Mouse (Mus musculus): Measurements from ENCODE around the gene Tgif2. TPM values are rescaled to one million over a fixed set of nuclear protein-coding genes. Genes with fewer than 3 reads are reported as not detected.
A peak's percentile ranks its signal among the peaks of the same experiment; 100 is the strongest.

The Tgif2 gene
- polyA plus RNA-seq, 1 experiment from 2014 or later, result 55.7 TPM

GRCm38 (mm10) chr2:156863487-156864160 lies 23.8 kb downstream of the Tgif2 start:
- Histone ChIP-seq H3K4me2 (peak overlapping the region; percentile 84), H3K27ac (peak overlapping the region; percentile 96), H3K9ac (peak overlapping the region; percentile 99), H3K36me3 (peaks cover 33% of the 10 kb centered on the region), H3K27me3 (no peaks in the 10 kb centered on the region), H3K9me3 (no peaks in the 10 kb centered on the region), H3K4me3 (peak overlapping the region; percentile 100), H3K4me1 (peaks cover 31% of the 10 kb centered on the region)
- no peak; the same call in 1 of the 2 replicates for ATAC-seq (ENCODE audit: borderline replicate concordance, extremely low read depth, low FRiP score, low TSS enrichment)
- WGBS, result under 1% methylated on average over 28 of the region's 28 CpGs

GRCm38 (mm10) chr2:156864481-156864880 lies 24.7 kb downstream of the Tgif2 start:
- Histone ChIP-seq H3K4me3 (peak overlapping the region; percentile 100), H3K4me2 (peak overlapping the region; percentile 84), H3K27ac (peak overlapping the region; percentile 96; the same call in 1 of the 2 replicates), H3K27me3 (no peaks in the 10 kb centered on the region), H3K4me1 (peaks cover 33% of the 10 kb centered on the region), H3K9me3 (no peaks in the 10 kb centered on the region), H3K36me3 (peaks cover 40% of the 10 kb centered on the region), H3K9ac (no peak overlapping the region)
- ATAC-seq (ENCODE audit: borderline replicate concordance, extremely low read depth, low FRiP score, low TSS enrichment), result no peak
- WGBS, result 58% methylated on average over 3 of the region's 3 CpGs

- H3K9me3 ChIP-seq, result no peaks in the 10 kb centered on the region
- no peak overlapping the region for H3K27ac ChIP-seq
- no peak overlapping the region for H3K9ac ChIP-seq
- peaks cover 30% of the 10 kb centered on the region for H3K4me1 ChIP-seq
- H3K27me3 ChIP-seq, result no peaks in the 10 kb centered on the region
- 73% methylated on average over 8 of the region's 8 CpGs for WGBS
- H3K4me3 ChIP-seq, result no peak overlapping the region
- peaks cover 79% of the 10 kb centered on the region for H3K36me3 ChIP-seq
- H3K4me2 ChIP-seq, result no peak overlapping the region
- no peak for ATAC-seq (ENCODE audit: borderline replicate concordance, extremely low read depth, low FRiP score, low TSS enrichment)
These were observed 29.2 kb downstream of the Tgif2 start for GRCm38 (mm10) chr2:156868994-156869393.

GRCm38 (mm10) chr2:156869554-156869953 lies 29.7 kb downstream of the Tgif2 start:
- H3K9ac ChIP-seq, result no peak overlapping the region
- H3K4me1 ChIP-seq, result peaks cover 24% of the 10 kb centered on the region
- H3K4me3 ChIP-seq, result no peak overlapping the region
- peaks cover 85% of the 10 kb centered on the region for H3K36me3 ChIP-seq
- no peak for ATAC-seq (ENCODE audit: borderline replicate concordance, extremely low read depth, low FRiP score, low TSS enrichment)
- WGBS, result 86% methylated on average over 7 of the region's 7 CpGs
- no peaks in the 10 kb centered on the region for H3K9me3 ChIP-seq
- no peak overlapping the region for H3K27ac ChIP-seq
- no peak overlapping the region for H3K4me2 ChIP-seq
- H3K27me3 ChIP-seq, result no peaks in the 10 kb centered on the region

GRCm38 (mm10) chr2:156870519-156870918 lies 30.7 kb downstream of the Tgif2 start:
- no peaks in the 10 kb centered on the region for H3K27me3 ChIP-seq
- no peak overlapping the region for H3K9ac ChIP-seq
- no peak overlapping the region for H3K27ac ChIP-seq
- 28% methylated on average over 6 of the region's 6 CpGs for WGBS
- no peak for ATAC-seq (ENCODE audit: borderline replicate concordance, extremely low read depth, low FRiP score, low TSS enrichment)
- H3K9me3 ChIP-seq, result no peaks in the 10 kb centered on the region
- no peak overlapping the region for H3K4me2 ChIP-seq
- H3K4me3 ChIP-seq, result no peak overlapping the region
- peaks cover 85% of the 10 kb centered on the region for H3K36me3 ChIP-seq
- H3K4me1 ChIP-seq, result peaks cover 17% of the 10 kb centered on the region

GRCm38 (mm10) chr2:156873629-156874028 lies 33.8 kb downstream of the Tgif2 start:
- H3K36me3 ChIP-seq, result peaks cover 58% of the 10 kb centered on the region
- H3K27me3 ChIP-seq, result no peaks in the 10 kb centered on the region
- H3K4me1 ChIP-seq, result peaks cover 22% of the 10 kb centered on the region
- H3K4me2 ChIP-seq, result no peak overlapping the region
- 29% methylated on average over 5 of the region's 5 CpGs for WGBS
- H3K27ac ChIP-seq, result no peak overlapping the region
- H3K9me3 ChIP-seq, result no peaks in the 10 kb centered on the region
- no peak for ATAC-seq (ENCODE audit: borderline replicate concordance, extremely low read depth, low FRiP score, low TSS enrichment)
- H3K4me3 ChIP-seq, result no peak overlapping the region
- H3K9ac ChIP-seq, result no peak overlapping the region

- Histone ChIP-seq H3K27ac (no peak overlapping the region), H3K4me3 (no peak overlapping the region), H3K4me1 (peaks cover 22% of the 10 kb centered on the region), H3K27me3 (no peaks in the 10 kb centered on the region), H3K36me3 (peaks cover 53% of the 10 kb centered on the region), H3K4me2 (no peak overlapping the region), H3K9ac (no peak overlapping the region), H3K9me3 (no peaks in the 10 kb centered on the region)
- WGBS, result 85% methylated on average over 8 of the region's 8 CpGs
- no peak for ATAC-seq (ENCODE audit: borderline replicate concordance, extremely low read depth, low FRiP score, low TSS enrichment)
These were observed 34.4 kb downstream of the Tgif2 start for GRCm38 (mm10) chr2:156874047-156874759.

GRCm38 (mm10) chr2:156874760-156875510 lies 35.1 kb downstream of the Tgif2 start:
- Histone ChIP-seq H3K36me3 (peaks cover 48% of the 10 kb centered on the region), H3K27me3 (no peaks in the 10 kb centered on the region), H3K9me3 (no peaks in the 10 kb centered on the region), H3K4me3 (no peak overlapping the region), H3K9ac (no peak overlapping the region), H3K4me2 (no peak overlapping the region), H3K27ac (no peak overlapping the region), H3K4me1 (peaks cover 21% of the 10 kb centered on the region)
- ATAC-seq (ENCODE audit: borderline replicate concordance, extremely low read depth, low FRiP score, low TSS enrichment), result no peak
- 91% methylated on average over 4 of the region's 4 CpGs for WGBS

GRCm38 (mm10) chr2:156877726-156878125 lies 37.9 kb downstream of the Tgif2 start:
- Histone ChIP-seq H3K27ac (no peak overlapping the region), H3K9ac (no peak overlapping the region), H3K4me2 (no peak overlapping the region), H3K4me1 (peaks cover 12% of the 10 kb centered on the region), H3K9me3 (no peaks in the 10 kb centered on the region), H3K27me3 (no peaks in the 10 kb centered on the region), H3K36me3 (peaks cover 24% of the 10 kb centered on the region), H3K4me3 (no peak overlapping the region)
- ATAC-seq (ENCODE audit: borderline replicate concordance, extremely low read depth, low FRiP score, low TSS enrichment), result peak; percentile 17; the same call in 1 of the 2 replicates
- WGBS, result 31% methylated on average over 9 of the region's 9 CpGs

GRCm38 (mm10) chr2:156879541-156879940 lies 39.7 kb downstream of the Tgif2 start:
- H3K36me3 ChIP-seq, result peaks cover 7% of the 10 kb centered on the region
- H3K4me1 ChIP-seq, result peaks cover 12% of the 10 kb centered on the region
- H3K27me3 ChIP-seq, result no peaks in the 10 kb centered on the region
- H3K27ac ChIP-seq, result no peak overlapping the region
- WGBS, result 76% methylated on average over 3 of the region's 3 CpGs
- no peak for ATAC-seq (ENCODE audit: borderline replicate concordance, extremely low read depth, low FRiP score, low TSS enrichment)
- no peak overlapping the region for H3K4me3 ChIP-seq
- H3K4me2 ChIP-seq, result no peak overlapping the region
- H3K9me3 ChIP-seq, result no peaks in the 10 kb centered on the region
- no peak overlapping the region for H3K9ac ChIP-seq

- H3K9me3 ChIP-seq, result no peaks in the 10 kb centered on the region
- H3K27ac ChIP-seq, result no peak overlapping the region
- no peak overlapping the region for H3K9ac ChIP-seq
- H3K27me3 ChIP-seq, result no peaks in the 10 kb centered on the region
- ATAC-seq (ENCODE audit: borderline replicate concordance, extremely low read depth, low FRiP score, low TSS enrichment), result no peak
- H3K4me3 ChIP-seq, result no peak overlapping the region
- H3K4me1 ChIP-seq, result peaks cover 12% of the 10 kb centered on the region
- no peaks in the 10 kb centered on the region for H3K36me3 ChIP-seq
- H3K4me2 ChIP-seq, result no peak overlapping the region
- WGBS, result 26% methylated on average over 10 of the region's 10 CpGs
These were observed 42.7 kb downstream of the Tgif2 start for GRCm38 (mm10) chr2:156882431-156883001.

All from lung, embryonic 15.5 days (tissue).